Mouse (Mus musculus): Measurements from ENCODE around the gene Bcl2l12.

DNA sequence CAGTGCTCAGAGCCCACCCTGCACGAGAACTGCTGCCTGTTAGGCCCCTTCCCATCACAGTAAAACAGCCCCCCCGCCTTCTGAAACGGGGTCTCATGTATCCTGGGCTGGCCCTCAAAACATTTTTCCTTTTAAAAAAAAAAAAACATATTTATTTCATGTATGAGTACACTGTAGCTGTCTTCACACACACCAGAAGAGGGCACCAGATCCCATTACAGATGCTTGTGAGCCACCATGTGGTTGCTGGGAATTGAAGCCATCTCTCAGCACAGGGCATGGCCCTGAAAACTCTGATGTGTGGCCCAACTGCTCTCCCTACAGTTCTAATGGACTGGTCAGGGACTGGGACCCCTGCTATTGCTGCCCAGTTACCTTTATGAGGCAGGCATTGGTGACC is 20.2 kb downstream of the Bcl2l12 start:
- TF ChIP-seq CTCF (IDR thresholded peaks at IDR 0.05; ENCODE audit: control insufficient read depth, insufficient read depth, insufficient replicate concordance, low read depth, low read length) (no peak), POLR2A (IDR thresholded peaks at IDR 0.05; ENCODE audit: control insufficient read depth, low read depth, low read length) (no peak)
